Mouse (Mus musculus) liver (tissue): ENCODE data around the gene Aqp5.

ENCODE experiments used
- DNase-seq: peaks from one replicate; pipeline ENCODE4 v3.0.0-alpha.2; 2020; ENCODE audit warnings: mixed read lengths

Gene Aqp5

DNA sequence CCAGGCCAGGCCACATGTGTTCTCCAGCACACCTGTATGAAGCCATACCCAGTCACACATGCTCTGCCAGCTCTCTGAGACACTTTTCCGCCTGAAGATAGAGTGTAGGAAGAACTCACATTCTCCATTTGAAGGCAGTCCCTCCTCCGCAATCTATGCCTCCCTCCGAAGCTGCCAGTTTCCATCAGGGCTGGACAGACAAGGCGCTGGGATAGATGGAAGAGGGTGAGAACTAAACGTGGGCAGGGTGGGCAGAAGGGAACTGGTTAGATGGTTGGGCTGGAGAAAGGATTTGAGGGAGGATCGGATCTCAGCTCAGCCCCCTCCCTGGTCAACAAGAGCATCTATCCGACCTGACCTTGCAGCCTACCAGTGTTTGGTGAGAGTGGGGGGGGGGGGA lies 6.3 kb downstream of the Aqp5 start:
- DNase-seq = no peak

DNA sequence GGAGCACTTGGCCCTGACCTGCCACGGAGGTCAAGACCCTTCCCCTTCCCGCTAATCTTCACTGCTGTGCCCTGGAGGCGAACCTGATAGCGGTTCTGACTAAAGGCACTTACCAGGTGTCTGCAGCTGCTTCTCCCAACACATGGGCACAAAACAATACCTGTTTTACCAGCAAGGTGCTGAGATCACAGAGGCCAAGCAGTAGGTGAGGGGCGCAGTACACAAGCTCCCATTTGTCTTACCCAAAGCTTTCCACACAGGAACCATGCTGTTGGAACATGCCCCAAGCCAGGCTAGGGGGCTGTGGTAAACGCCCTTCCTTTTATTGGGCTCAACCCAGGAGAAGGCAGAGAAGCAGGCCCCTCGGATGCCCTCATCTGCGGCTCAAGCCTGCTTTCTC lies 7.0 kb downstream of the Aqp5 start:
- no peak for DNase-seq

DNA sequence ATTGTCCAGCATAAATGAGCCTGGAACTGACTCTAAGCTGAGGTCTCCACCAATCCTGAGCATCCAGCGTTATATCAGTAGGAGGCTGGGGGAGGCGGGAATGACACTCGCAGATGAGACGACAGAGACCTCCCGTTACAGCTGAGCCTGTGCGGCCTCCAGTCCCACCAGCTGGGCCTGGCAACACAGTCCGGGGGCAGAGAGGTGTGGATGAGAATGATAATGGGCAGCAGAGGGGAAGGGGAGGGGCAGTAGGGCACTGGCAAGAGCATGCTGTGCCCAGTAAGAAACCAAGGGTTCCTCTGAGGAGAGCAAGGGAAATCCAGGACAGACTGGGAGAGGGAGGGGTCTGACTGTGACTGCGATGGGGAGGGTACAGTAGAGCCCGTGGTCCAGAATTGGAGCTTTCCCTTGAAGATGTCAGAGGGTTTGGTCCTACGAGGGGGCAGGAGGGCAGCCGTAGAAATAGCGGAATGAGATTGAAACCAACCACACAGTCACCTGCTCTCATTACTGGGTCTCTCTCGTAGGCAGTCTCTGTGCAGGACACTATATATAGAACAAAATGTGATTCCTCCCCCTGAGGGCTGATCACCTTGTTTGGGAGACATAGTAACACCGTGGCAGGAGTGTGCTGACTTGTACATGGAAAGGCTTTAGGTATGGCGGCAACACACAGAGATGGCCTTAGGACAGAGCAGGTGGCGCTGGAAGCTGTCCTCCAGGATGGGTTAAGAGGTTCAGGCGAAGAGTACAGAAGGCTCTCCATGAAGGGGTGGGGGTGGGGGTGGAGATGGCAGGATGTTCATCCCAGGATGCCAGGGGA lies 8.9 kb downstream of the Aqp5 start:
- DNase-seq = no peak

DNA sequence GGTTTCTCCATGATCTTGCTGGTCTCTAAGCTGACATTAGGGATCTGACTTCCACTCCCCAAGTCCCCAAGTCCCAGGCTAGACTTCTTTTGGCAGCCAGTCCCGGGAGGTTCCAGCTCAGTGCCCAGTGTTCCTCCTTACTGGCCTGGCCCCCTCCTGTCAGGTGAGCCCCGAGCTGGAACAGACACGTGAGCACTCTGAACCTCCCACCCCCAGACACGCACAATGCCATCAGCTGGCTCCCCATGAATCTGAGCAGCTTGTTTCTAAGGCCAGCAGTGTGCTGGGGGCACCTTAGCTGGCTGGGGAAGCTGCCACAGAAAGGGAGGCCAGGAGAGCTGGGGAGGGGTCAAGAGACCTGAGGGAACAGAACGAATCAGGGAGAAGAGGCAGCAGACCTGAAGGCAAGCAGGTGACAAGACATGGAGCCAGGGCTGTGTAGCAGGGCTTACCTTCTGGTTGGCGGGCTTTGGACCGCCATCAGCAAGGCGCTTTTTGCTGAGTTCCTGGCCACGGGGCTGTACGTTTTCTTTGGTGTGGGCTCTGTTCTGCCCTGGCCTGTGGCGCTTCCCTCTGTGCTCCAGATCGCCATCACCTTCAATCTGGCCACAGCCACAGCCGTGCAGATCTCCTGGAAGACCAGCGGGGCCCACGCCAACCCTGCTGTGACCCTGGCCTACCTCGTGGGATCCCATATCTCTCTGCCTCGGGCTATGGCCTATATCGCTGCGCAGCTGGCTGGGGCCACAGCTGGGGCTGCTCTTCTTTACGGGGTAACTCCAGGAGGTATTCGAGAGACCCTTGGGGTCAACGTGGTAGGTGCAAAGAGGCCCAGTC lies 10.6 kb downstream of the Aqp5 start, which contains the start of gene Aqp6:
Aqp6 (plus strand) TSS at position 415 of the 837 bp plus-strand sequence.
- DNase-seq = no peak

DNA sequence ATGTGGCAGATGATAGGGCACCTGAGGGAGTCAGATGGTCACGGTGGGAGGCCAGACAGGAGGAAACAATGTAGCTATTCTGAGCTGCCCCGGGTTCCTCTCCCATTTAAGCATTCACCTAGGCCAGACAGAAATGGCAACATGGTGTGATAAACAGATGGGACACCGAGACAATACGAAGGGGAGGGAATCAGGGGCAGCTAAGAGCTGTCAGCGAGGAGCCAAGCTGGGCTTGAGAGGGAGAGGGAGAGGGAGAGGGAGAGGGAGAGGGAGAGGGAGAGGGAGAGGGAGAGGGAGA lies 11.2 kb downstream of the Aqp5 start:
- DNase-seq = no peak

DNA sequence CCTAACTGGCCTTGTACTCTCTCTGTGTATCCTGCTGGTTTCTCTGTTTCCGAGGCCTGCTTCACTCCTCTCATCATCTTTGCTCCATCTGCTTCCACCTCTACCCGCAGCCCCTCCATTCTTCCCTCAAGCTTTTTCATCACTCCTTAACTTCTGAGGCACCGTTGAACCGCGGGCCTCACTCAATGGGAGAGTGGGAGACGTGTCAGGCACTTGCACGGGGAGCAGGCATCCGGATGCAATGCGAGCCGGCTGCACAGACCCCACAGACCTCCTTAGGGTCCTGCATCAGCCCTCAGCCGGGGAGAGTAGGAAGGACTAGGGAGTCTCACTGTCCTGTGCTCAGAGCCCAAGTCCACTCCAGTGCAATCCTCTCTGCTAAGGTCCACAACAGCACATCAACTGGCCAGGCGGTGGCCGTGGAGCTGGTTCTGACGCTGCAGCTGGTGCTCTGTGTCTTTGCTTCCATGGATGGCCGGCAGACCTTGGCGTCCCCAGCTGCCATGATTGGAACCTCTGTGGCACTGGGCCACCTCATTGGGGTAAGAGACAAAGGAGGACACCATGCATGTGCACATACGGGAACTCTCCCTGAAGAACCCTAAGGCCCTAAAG lies 11.7 kb downstream of the Aqp5 start:
- no peak for DNase-seq

GRCm38 (mm10) chr15:99603216-99603615 lies 12.6 kb downstream of the Aqp5 start:
- no peak for DNase-seq

- no peak for DNase-seq
Measured at GRCm38 (mm10) chr15:99605595-99605994, 15.0 kb downstream of the Aqp5 start.

GRCm38 (mm10) chr15:99606515-99606914 lies 15.9 kb downstream of the Aqp5 start:
- DNase-seq = peak; percentile 66

GRCm38 (mm10) chr15:99607388-99608113 lies 17.0 kb downstream of the Aqp5 start:
- DNase-seq = no peak

DNA sequence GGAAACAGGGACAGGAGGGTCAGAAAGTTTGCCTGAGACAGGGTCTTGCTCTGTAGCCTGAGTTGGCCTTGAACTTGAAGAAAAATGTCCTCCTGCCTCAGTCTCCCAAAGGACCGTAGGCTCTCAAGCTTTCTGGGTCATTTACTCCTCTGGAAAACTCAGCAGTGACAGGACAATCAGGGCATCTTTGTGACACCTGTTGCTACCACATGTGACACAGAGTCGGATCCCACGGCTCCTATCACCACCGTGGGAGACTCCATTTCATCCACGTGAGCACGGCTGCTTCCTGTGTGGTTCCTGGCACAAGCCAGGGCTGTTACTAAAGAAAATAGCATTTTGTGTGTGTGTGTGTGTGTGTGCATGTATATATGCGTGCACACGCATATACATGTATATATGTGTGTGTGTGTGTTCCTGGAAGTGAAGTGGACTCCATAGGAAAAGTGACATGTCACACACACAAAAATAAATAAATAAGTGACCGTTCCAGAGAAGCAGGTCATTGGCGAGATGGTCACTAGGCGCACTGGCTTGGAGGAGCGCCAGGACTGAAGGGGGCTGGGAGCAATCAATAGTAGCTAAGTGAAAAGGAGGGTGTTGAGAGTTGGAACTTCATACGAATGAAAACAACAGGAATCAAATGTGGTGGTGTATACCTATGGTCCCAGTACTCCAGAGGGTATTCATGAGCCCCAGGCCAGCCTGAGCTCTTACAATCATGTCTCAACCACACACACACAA lies 18.0 kb downstream of the Aqp5 start:
- DNase-seq = no peak

DNA sequence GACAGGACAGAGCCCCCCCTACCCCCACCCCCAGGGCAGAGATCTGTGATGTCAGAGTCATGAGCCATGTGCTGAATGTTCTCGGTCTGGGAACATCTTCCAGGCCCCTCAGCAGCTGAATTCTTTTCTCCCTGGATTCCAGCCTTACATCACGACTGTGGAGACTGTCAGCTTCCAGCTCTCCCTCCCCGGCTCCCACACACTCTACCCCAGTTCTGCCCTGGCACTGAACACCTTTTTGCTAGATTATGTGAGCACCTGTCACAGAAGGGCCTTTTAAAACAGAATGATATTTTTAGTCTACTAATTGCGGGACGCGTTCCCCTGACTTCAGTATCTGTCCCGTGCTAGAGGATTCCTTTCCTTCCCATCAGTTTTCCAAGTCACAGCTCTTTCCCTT lies 21.0 kb downstream of the Aqp5 start:
- DNase-seq = no peak

DNA sequence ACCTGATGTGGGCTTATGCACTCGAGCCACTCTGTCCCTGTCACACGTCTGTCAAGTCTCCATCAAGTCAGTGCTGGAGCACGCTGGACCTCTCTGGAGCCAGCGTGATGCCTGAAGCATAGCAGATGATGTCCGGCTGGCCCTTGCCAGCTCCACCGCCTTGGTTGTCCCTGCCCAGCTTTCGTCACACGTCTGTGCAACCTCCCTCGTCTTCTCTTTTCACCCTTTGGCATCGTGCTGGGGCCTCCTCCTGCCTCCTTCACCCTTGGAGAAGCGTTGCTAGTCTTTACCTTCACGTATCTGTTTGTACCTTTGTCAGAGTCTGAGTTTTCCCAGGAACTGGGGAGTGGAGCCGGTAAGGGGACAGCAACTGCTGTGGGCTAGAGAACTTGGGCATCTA lies 23.7 kb downstream of the Aqp5 start:
- DNase-seq = no peak

GRCm38 (mm10) chr15:99614753-99615152 lies 24.2 kb downstream of the Aqp5 start:
- DNase-seq = peak; percentile 30

- no peak for DNase-seq
Measured at GRCm38 (mm10) chr15:99615246-99615645, 24.7 kb downstream of the Aqp5 start.

DNA sequence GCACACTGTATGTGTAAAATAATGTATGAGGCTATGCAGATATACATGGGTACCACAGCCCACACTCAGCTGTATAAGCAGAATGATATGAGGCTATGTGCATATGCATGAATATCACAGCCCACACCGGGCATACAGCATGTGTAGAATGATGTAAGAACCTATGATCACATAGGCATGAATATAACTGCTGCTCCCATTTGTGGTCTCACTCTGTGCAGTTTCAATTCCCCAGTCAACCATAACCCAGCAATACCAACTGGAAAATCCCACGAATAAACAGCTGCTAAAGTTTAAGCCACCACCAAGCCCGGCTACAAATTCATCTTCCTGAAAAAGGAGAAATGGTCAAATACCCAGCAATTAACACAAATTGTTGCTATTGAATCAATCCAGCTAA lies 28.0 kb downstream of the Aqp5 start:
- no peak for DNase-seq

- no peak for DNase-seq
Measured at GRCm38 (mm10) chr15:99619821-99620220, 29.2 kb downstream of the Aqp5 start.

DNA sequence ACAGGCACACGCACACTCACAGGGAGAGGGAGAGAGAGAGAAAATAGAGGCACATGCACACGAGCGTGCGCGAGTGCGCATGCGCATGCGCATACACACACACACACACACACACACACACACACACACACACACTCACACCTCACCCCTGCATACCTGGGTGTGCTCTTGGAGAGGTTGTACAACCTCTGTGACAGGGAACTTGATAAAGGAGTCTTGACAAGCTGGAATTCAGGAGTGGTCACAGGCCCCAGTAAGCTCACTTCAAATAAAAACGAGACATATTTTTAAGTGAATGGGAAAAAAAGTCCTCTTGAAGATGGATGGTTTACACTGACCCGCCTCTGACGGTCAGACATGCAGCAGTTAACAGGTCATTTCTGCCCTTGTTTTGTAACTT lies 31.5 kb downstream of the Aqp5 start:
- no peak for DNase-seq

DNA sequence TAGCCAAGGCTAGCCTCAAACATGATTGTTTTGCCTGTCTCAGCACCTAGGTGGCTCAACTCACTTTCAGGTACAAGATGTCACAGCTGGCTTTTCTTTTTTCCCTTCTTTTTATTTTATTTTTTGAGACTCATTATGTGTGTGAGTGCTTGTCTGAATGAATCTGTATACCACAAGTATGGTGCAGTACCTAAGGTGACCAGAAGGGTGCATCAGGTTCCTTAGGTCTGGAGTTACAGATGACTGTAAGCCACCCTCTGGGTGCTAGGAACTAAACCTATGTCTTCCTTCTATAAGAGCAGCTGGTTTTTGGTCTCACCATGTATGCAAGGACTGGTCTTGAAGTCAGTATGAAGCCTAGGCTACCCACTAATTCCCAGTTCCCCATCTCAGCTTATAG lies 41.0 kb downstream of the Aqp5 start:
- DNase-seq = no peak

DNA sequence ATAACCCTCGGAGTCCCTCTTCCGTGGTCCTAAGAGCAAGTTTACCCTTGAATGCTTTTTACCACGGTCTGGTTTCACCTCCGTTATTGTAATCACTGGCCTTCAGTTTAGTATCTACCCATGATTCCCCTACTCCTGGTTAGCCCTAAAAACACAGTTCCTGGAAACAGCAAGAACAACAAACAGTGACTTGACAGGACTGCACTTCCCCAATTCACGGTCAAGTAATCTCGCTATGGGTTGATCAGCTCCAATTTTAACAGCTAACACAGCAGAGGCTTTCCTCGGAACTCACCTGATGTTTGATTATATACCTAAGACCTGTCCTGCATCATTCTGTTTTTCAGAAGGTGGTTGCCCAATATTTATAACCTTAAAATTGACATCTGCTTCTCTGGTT lies 44.1 kb downstream of the Aqp5 start:
- no peak for DNase-seq

GRCm38 (mm10) chr15:99637405-99638123 lies 47.0 kb downstream of the Aqp5 start:
- DNase-seq = no peak

DNA sequence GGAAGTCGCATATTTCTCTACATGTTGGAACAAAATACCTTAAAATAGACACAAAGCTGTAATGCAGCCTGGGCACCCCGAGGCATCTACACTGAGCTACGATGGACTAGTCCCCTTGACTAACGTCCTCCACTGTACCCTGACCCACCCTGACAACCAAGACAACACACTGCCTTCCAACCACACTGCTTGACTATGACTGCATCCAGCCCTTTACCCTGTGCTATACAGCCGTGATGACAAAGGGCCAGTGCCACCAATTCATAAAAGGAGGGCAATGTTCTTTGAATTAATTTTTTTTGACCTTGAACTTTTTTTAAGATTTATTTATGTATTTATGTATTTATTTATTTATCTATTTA lies 47.5 kb downstream of the Aqp5 start:
- DNase-seq = no peak
